Mouse (Mus musculus) erythroblast, embryonic 14.5 days (primary cell): ENCODE measurements at regions not wholly inside any gene's neighbourhood (a gene's known extent, or its start where the extent isn't known, plus 50 kb on each side); places are given as distances from the start of the nearest gene placed in this dataset.

ENCODE experiments used
- GATA1 ChIP-seq: IDR thresholded peaks from 2 replicates; pipeline ENCODE4 v1.6.1; 2012; ENCODE audit warnings: low read length, inconsistent platforms, mixed read lengths
- TAL1 ChIP-seq: IDR thresholded peaks from 3 replicates; pipeline ENCODE4 v1.6.1; 2012; ENCODE audit warnings: low read length, inconsistent platforms, mixed read lengths

- TF ChIP-seq GATA1 (no peak), TAL1 (no peak)
Observed at GRCm38 (mm10) chr4:95388556-95388955, 168.8 kb upstream of the Fggy start.
